Comparison of ENCODE assay signal across 28 mouse cellular contexts in the genomic region with DNA sequence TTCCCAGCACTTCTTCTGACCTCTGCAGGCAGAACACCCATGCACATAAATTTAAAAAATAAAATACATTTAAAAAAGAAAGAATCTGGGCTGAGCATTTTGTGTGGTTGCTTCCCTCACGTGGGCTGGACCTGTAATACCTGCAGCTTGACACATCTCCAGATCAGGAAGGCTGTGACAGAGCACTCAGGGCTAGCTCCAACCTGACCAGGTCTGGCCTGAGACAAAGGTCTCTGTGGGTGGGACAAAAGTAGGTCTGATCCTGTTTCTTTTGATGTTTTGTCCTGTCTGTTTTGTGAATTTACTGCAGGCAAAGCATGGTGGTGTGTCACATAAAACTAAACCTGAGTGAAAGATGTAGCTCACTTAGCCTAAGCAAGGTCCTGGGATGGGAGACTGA. TPM values are rescaled to one million over a fixed set of nuclear protein-coding genes. Genes with fewer than 3 reads are reported as not detected.
"Had no signal": no experiment of that assay in that cellular context is flagged by ENCODE, and none has a peak within 500 bp of the region (broad histone marks: within the 10 kb centered on the region; RNA-seq: fewer than 3 reads in every experiment).

No protein-coding gene starts in this region.

- H3K36me3 ChIP-seq: embryonic facial prominence, embryonic 10.5 days; embryonic facial prominence, embryonic 12.5 days; embryonic facial prominence, embryonic 13.5 days; embryonic facial prominence, embryonic 15.5 days; forebrain, embryonic 10.5 days; forebrain, embryonic 12.5 days; forebrain, embryonic 15.5 days had no signal

- H3K9me3 ChIP-seq: embryonic facial prominence, embryonic 10.5 days; embryonic facial prominence, embryonic 12.5 days; embryonic facial prominence, embryonic 13.5 days; embryonic facial prominence, embryonic 15.5 days; forebrain, embryonic 10.5 days; forebrain, embryonic 12.5 days; forebrain, embryonic 13.5 days; forebrain, embryonic 15.5 days had no signal

- ATAC-seq: forebrain, embryonic 13.5 days; forebrain, embryonic 14.5 days; forebrain, embryonic 15.5 days; forebrain, embryonic 16.5 days had no signal

- H3K4me1 ChIP-seq: embryonic facial prominence, embryonic 15.5 days had no signal

- H3K27me3 ChIP-seq: embryonic facial prominence, embryonic 12.5 days; embryonic facial prominence, embryonic 13.5 days; embryonic facial prominence, embryonic 15.5 days; forebrain, embryonic 12.5 days; forebrain, embryonic 13.5 days; forebrain, embryonic 15.5 days had no signal

- H3K4me2 ChIP-seq: embryonic facial prominence, embryonic 12.5 days; embryonic facial prominence, embryonic 13.5 days; embryonic facial prominence, embryonic 15.5 days; forebrain, embryonic 12.5 days; forebrain, embryonic 13.5 days; forebrain, embryonic 15.5 days; heart, embryonic 11.5 days had no signal

- H3K9ac ChIP-seq: embryonic facial prominence, embryonic 12.5 days; embryonic facial prominence, embryonic 13.5 days; embryonic facial prominence, embryonic 15.5 days; forebrain, embryonic 12.5 days; forebrain, embryonic 13.5 days; forebrain, embryonic 15.5 days had no signal

- H3K27ac ChIP-seq: embryonic facial prominence, embryonic 10.5 days; embryonic facial prominence, embryonic 12.5 days; embryonic facial prominence, embryonic 13.5 days; embryonic facial prominence, embryonic 15.5 days; forebrain, embryonic 10.5 days; forebrain, embryonic 12.5 days; forebrain, embryonic 13.5 days; forebrain, embryonic 15.5 days; gastrocnemius, adult 2 months; heart, adult 2 months had no signal

- DNase-seq: cerebellum, adult 8-10 months; cerebellum, adult 9-10 months; cerebellum, adult 9-11 months; cerebellum, postnatal 10 days; cerebellum, postnatal 14 days; cerebellum, postnatal 25 days; cerebellum, postnatal 36 days; embryo, embryonic 11 days; gastrocnemius, adult 2 months; gastrocnemius, postnatal 10 days; gastrocnemius, postnatal 14 days; gastrocnemius, postnatal 25 days; gastrocnemius, postnatal 36 days; heart, adult 18-20 months; heart, adult 2 months had no signal

- H3K4me3 ChIP-seq: embryonic facial prominence, embryonic 10.5 days; embryonic facial prominence, embryonic 12.5 days; embryonic facial prominence, embryonic 13.5 days; embryonic facial prominence, embryonic 15.5 days; erythroblast, embryonic 14.5 days; forebrain, embryonic 10.5 days; forebrain, embryonic 12.5 days; forebrain, embryonic 13.5 days; forebrain, embryonic 15.5 days; gastrocnemius, adult 2 months; heart, adult 2 months had no signal

RNA-seq across cellular contexts. Expression of a gene that starts 56.8 kb away (rescaled TPM):
- polyA plus RNA-seq: erythroblast, embryonic 14.5 days; forebrain, embryonic 11.5 days; forebrain, embryonic 16.5 days had no signal
